Mouse (Mus musculus) kidney, embryonic 15.5 days (tissue): Measurements from ENCODE around the gene Vipr2. TPM values are rescaled to one million over a fixed set of nuclear protein-coding genes. Genes with fewer than 3 reads are reported as not detected.

ENCODE experiments used
- ATAC-seq: fragments of 200-750 bp; cut with Nextera tagmentation; replicated peaks from 2 replicates; pipeline ENCODE4 v1.8.0; 2017; ENCODE audit warnings: moderate TSS enrichment; ENCODE audit not compliant: low FRiP score
- H3K27ac ChIP-seq: fragments of 300-500 bp; sonication (generic); 2 replicates; pipeline ENCODE4 v1.5.1; 2015; ENCODE audit warnings: mild to moderate bottlenecking, inconsistent platforms
- H3K27me3 ChIP-seq: fragments of 300-500 bp; sonication (generic); 2 replicates; pipeline ENCODE4 v1.6.1; 2015; ENCODE audit warnings: inconsistent platforms
- H3K36me3 ChIP-seq: fragments of 300-500 bp; sonication (generic); 2 replicates; pipeline ENCODE4 v1.6.1; 2015; ENCODE audit warnings: inconsistent platforms
- H3K4me1 ChIP-seq: fragments of 300-500 bp; sonication (generic); 2 replicates; pipeline ENCODE4 v1.6.1; 2015; ENCODE audit warnings: inconsistent platforms
- H3K4me2 ChIP-seq: fragments of 300-500 bp; sonication (generic); 2 replicates; pipeline ENCODE4 v1.6.1; 2015; ENCODE audit warnings: moderate library complexity, mild to moderate bottlenecking, inconsistent platforms
- H3K4me3 ChIP-seq: fragments of 300-500 bp; sonication (generic); replicated peaks from 2 replicates; pipeline ENCODE4 v1.5.1; 2015; ENCODE audit warnings: mild to moderate bottlenecking, inconsistent platforms
- H3K9ac ChIP-seq: fragments of 300-500 bp; sonication (generic); 2 replicates; pipeline ENCODE4 v1.6.1; 2015; ENCODE audit warnings: mild to moderate bottlenecking, inconsistent platforms
- H3K9me3 ChIP-seq: fragments of 300-500 bp; sonication (generic); replicated peaks from 2 replicates; pipeline ENCODE4 v1.6.1; 2016; ENCODE audit warnings: inconsistent platforms
- WGBS: fragments of 180-500 bp; shearing (Covaris S2); methylation state at CpG from one replicate; pipeline ENCODE4 v1.1.7; 2015; ENCODE audit warnings: mixed read lengths; 5-methylcytosine and 5-hydroxymethylcytosine counted together
- polyA plus RNA-seq: library from polyadenylated mRNA; unstranded; fragments of >200 nt; fragmentation: Nextera tagmentation; extraction: Ambion mirVana; gene quantifications from 2 replicates; pipeline ENCODE4 v1.2.1, GENCODE M21; 2015

The Vipr2 gene
- polyA plus RNA-seq: 0.86 and 1.2 TPM in 2 replicates

- 5% methylated on average over 33 of the region's 33 CpGs for WGBS
- Histone ChIP-seq H3K9me3 (no peaks in the 10 kb centered on the region), H3K4me1 (peaks cover 7% of the 10 kb centered on the region), H3K9ac (peak within 1 kb of the TSS; percentile 55), H3K4me3 (peak within 1 kb of the TSS; percentile 59), H3K36me3 (no peaks in the 10 kb centered on the region), H3K27me3 (peaks cover 38% of the 10 kb centered on the region), H3K4me2 (peak within 1 kb of the TSS; percentile 97), H3K27ac (no peak within 1 kb of the TSS)
- peak; percentile 98 for ATAC-seq
These were observed at the start of gene Vipr2 for GRCm38 (mm10) chr12:116077074-116077854. Gene Vipr2 (plus strand): TSS chr12:116077726.

GRCm38 (mm10) chr12:116028095-116028494 is 49.4 kb upstream of the Vipr2 start:
- H3K27ac ChIP-seq: no peak overlapping the region
- no peaks in the 10 kb centered on the region for H3K36me3 ChIP-seq
- 53% methylated on average over 2 of the region's 2 CpGs for WGBS
- no peak overlapping the region for H3K4me3 ChIP-seq
- no peak overlapping the region for H3K9ac ChIP-seq
- no peak for ATAC-seq
- no peaks in the 10 kb centered on the region for H3K4me1 ChIP-seq
- H3K9me3 ChIP-seq: no peaks in the 10 kb centered on the region
- no peaks in the 10 kb centered on the region for H3K27me3 ChIP-seq
- no peak overlapping the region for H3K4me2 ChIP-seq

- no peak overlapping the region for H3K27ac ChIP-seq
- no peak for ATAC-seq
- no peaks in the 10 kb centered on the region for H3K4me1 ChIP-seq
- H3K9me3 ChIP-seq: no peaks in the 10 kb centered on the region
- no peak overlapping the region for H3K4me2 ChIP-seq
- no peaks in the 10 kb centered on the region for H3K36me3 ChIP-seq
- no peaks in the 10 kb centered on the region for H3K27me3 ChIP-seq
- H3K4me3 ChIP-seq: no peak overlapping the region
- H3K9ac ChIP-seq: no peak overlapping the region
- WGBS: 67% methylated on average over 5 of the region's 5 CpGs
These were observed 42.2 kb upstream of the Vipr2 start for GRCm38 (mm10) chr12:116035346-116035745.

- ATAC-seq: no peak
- peaks cover 1% of the 10 kb centered on the region; the same call in 1 of the 2 replicates for H3K36me3 ChIP-seq
- no peak overlapping the region for H3K9ac ChIP-seq
- no peak overlapping the region for H3K4me2 ChIP-seq
- peaks cover 14% of the 10 kb centered on the region for H3K4me1 ChIP-seq
- no peak overlapping the region for H3K27ac ChIP-seq
- no peaks in the 10 kb centered on the region for H3K27me3 ChIP-seq
- no peak overlapping the region for H3K4me3 ChIP-seq
- 86% methylated on average over 5 of the region's 5 CpGs for WGBS
- no peaks in the 10 kb centered on the region for H3K9me3 ChIP-seq
These were observed 32.7 kb upstream of the Vipr2 start for GRCm38 (mm10) chr12:116044785-116045184.

GRCm38 (mm10) chr12:116047440-116048377 is 29.8 kb upstream of the Vipr2 start, which contains the start of gene Zfp386:
Gene Zfp386 (plus strand): TSS chr12:116047724.
- H3K4me1 ChIP-seq: peaks cover 14% of the 10 kb centered on the region
- H3K27ac ChIP-seq: peak within 1 kb of the TSS; percentile 96
- ATAC-seq: peak; percentile 100
- peaks cover 19% of the 10 kb centered on the region; the same call in 1 of the 2 replicates for H3K36me3 ChIP-seq
- peak within 1 kb of the TSS; percentile 72 for H3K4me2 ChIP-seq
- peak within 1 kb of the TSS; percentile 88 for H3K9ac ChIP-seq
- WGBS: 1% methylated on average over 55 of the region's 55 CpGs
- no peaks in the 10 kb centered on the region for H3K27me3 ChIP-seq
- peak within 1 kb of the TSS; percentile 65 for H3K4me3 ChIP-seq
- no peaks in the 10 kb centered on the region for H3K9me3 ChIP-seq

- H3K9me3 ChIP-seq: no peaks in the 10 kb centered on the region
- H3K4me1 ChIP-seq: peaks cover 14% of the 10 kb centered on the region
- H3K4me2 ChIP-seq: peak overlapping the region; percentile 72
- no peaks in the 10 kb centered on the region for H3K27me3 ChIP-seq
- 58% methylated on average over 7 of the region's 7 CpGs for WGBS
- peak overlapping the region; percentile 88 for H3K9ac ChIP-seq
- H3K36me3 ChIP-seq: peaks cover 22% of the 10 kb centered on the region; the same call in 1 of the 2 replicates
- no peak for ATAC-seq
- H3K27ac ChIP-seq: no peak overlapping the region
- peak overlapping the region; percentile 65 for H3K4me3 ChIP-seq
These were observed 28.8 kb upstream of the Vipr2 start for GRCm38 (mm10) chr12:116048766-116049165.

- peaks cover 25% of the 10 kb centered on the region for H3K36me3 ChIP-seq
- H3K9me3 ChIP-seq: no peaks in the 10 kb centered on the region
- peak overlapping the region; percentile 72 for H3K4me2 ChIP-seq
- H3K4me3 ChIP-seq: peak overlapping the region; percentile 65; the same call in 1 of the 2 replicates
- H3K27me3 ChIP-seq: no peaks in the 10 kb centered on the region
- H3K4me1 ChIP-seq: peaks cover 14% of the 10 kb centered on the region
- no peak overlapping the region for H3K27ac ChIP-seq
- no peak for ATAC-seq
- WGBS: 75% methylated on average over 3 of the region's 3 CpGs
- H3K9ac ChIP-seq: no peak overlapping the region
These were observed 28.3 kb upstream of the Vipr2 start for GRCm38 (mm10) chr12:116049236-116049635.

GRCm38 (mm10) chr12:116049701-116050100 is 27.8 kb upstream of the Vipr2 start:
- Histone ChIP-seq H3K27me3 (no peaks in the 10 kb centered on the region), H3K36me3 (peaks cover 30% of the 10 kb centered on the region), H3K4me3 (no peak overlapping the region), H3K4me2 (peak overlapping the region; percentile 72), H3K9me3 (no peaks in the 10 kb centered on the region), H3K9ac (no peak overlapping the region), H3K27ac (no peak overlapping the region), H3K4me1 (peaks cover 14% of the 10 kb centered on the region)
- ATAC-seq: no peak
- 84% methylated on average over 6 of the region's 6 CpGs for WGBS

GRCm38 (mm10) chr12:116054342-116054741 is 23.2 kb upstream of the Vipr2 start:
- Histone ChIP-seq H3K4me2 (no peak overlapping the region), H3K36me3 (peaks cover 69% of the 10 kb centered on the region), H3K4me1 (peaks cover 4% of the 10 kb centered on the region), H3K4me3 (no peak overlapping the region), H3K27me3 (no peaks in the 10 kb centered on the region), H3K9me3 (peaks cover 10% of the 10 kb centered on the region), H3K9ac (no peak overlapping the region), H3K27ac (no peak overlapping the region)
- ATAC-seq: no peak
- 89% methylated on average over 8 of the region's 8 CpGs for WGBS

- no peak overlapping the region for H3K4me2 ChIP-seq
- peaks cover 24% of the 10 kb centered on the region for H3K9me3 ChIP-seq
- no peak for ATAC-seq
- H3K27ac ChIP-seq: no peak overlapping the region
- H3K27me3 ChIP-seq: no peaks in the 10 kb centered on the region
- no peak overlapping the region for H3K4me3 ChIP-seq
- peaks cover 71% of the 10 kb centered on the region for H3K36me3 ChIP-seq
- 96% methylated on average over 3 of the region's 3 CpGs for WGBS
- H3K9ac ChIP-seq: no peak overlapping the region
- no peaks in the 10 kb centered on the region for H3K4me1 ChIP-seq
These were observed 21.4 kb upstream of the Vipr2 start for GRCm38 (mm10) chr12:116056112-116056511.

GRCm38 (mm10) chr12:116061561-116062193 is 15.8 kb upstream of the Vipr2 start:
- Histone ChIP-seq H3K4me1 (no peaks in the 10 kb centered on the region), H3K9ac (no peak overlapping the region), H3K4me3 (no peak overlapping the region), H3K27ac (no peak overlapping the region), H3K36me3 (peaks cover 52% of the 10 kb centered on the region), H3K9me3 (peaks cover 40% of the 10 kb centered on the region), H3K27me3 (no peaks in the 10 kb centered on the region), H3K4me2 (no peak overlapping the region)
- 0 out of 2 replicates have a peak, but pooled peaks have one; percentile 29 for ATAC-seq
- 97% methylated on average over 5 of the region's 5 CpGs for WGBS
